Mouse (Mus musculus): ENCODE results near the gene Slc22a17.

DNA sequence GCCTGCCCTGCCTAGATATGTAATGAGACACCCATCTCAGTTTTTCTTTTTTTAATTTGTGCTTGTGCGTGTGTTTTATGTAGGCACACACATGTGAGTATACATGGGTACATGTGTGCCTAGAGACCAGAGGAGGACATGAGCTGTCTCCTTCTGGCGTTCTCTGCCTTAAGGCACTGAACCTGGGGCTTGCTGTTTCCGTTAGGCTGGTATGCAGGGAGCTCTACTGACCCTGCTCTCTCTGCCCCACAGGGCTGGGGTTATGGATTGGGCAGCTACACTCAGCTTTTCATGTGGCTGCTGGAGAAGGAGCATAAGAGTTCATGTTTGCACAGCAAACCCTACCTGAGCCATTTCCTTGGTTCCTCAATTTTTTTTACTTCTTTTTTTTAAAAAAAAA, 41.5 kb upstream of the Slc22a17 start:
- TF ChIP-seq GATA1 (IDR thresholded peaks at IDR 0.05; ENCODE audit: low read length) = no peak
- no peak for TF ChIP-seq TAL1 (IDR thresholded peaks at IDR 0.05; ENCODE audit: low read length)

Measured in erythroblast, embryonic 14.5 days (primary cell).